Mouse (Mus musculus) monocyte, adult 5-6 weeks (primary cell): ENCODE data around the gene Specc1. TPM values are rescaled to one million over a fixed set of nuclear protein-coding genes. Genes with fewer than 3 reads are reported as not detected.
A peak's percentile ranks its signal among the peaks of the same experiment; 100 is the strongest.

Experiments
- ATAC-seq: fragments of 153-309, 156-312 bp; replicated peaks from 2 replicates; pipeline ENCODE4 v1.8.0; 2017; ENCODE audit warnings: mild to moderate bottlenecking; ENCODE audit not compliant: low TSS enrichment, insufficient number of reproducible peaks, severe bottlenecking, poor library complexity, low FRiP score
- total RNA-seq: library from RNA; stranded (forward); fragments of 200-1000, 200-491, 200-594 nt; gene quantifications from 3 replicates; pipeline ENCODE4 v1.2.3, GENCODE M21; 2017

The Specc1 gene
- total RNA-seq, 1 experiment from 2014 or later, result 41.1 TPM

- peak; percentile 6; the same call in 1 of the 2 replicates for ATAC-seq
Observed at GRCm38 (mm10) chr11:62249266-62250037, 292.9 kb downstream of the Specc1 start.

GRCm38 (mm10) chr11:62251047-62251446, 294.5 kb downstream of the Specc1 start:
- ATAC-seq, result peak; percentile 74

GRCm38 (mm10) chr11:62253380-62253779, 296.8 kb downstream of the Specc1 start:
- no peak for ATAC-seq

- no peak for ATAC-seq
Observed at GRCm38 (mm10) chr11:62259214-62259613, 302.7 kb downstream of the Specc1 start.

- ATAC-seq, result no peak
Observed at GRCm38 (mm10) chr11:62263599-62263998, 307.0 kb downstream of the Specc1 start.

- ATAC-seq, result no peak
Observed at GRCm38 (mm10) chr11:62264018-62264417, 307.5 kb downstream of the Specc1 start.

GRCm38 (mm10) chr11:62265642-62266041, 309.1 kb downstream of the Specc1 start:
- ATAC-seq, result no peak

- ATAC-seq, result no peak
Observed at GRCm38 (mm10) chr11:62266466-62267214, 310.1 kb downstream of the Specc1 start.

GRCm38 (mm10) chr11:62268381-62268780, 311.8 kb downstream of the Specc1 start:
- ATAC-seq, result no peak

GRCm38 (mm10) chr11:62269097-62269496, 312.5 kb downstream of the Specc1 start:
- no peak for ATAC-seq

- ATAC-seq, result no peak
Observed at GRCm38 (mm10) chr11:62270851-62271250, 314.3 kb downstream of the Specc1 start.

Other genes starting within 250 kb of the Specc1 start
- not detected in 3 replicates for gene Slc5a10, start 235.9 kb upstream of the Specc1 start, total RNA-seq
- 40.0 to 51.1 TPM (median 48.5 TPM) in 3 replicates for gene Prpsap2, start 194.7 kb upstream of the Specc1 start, total RNA-seq
- 17.3 to 41.0 TPM (median 19.7 TPM) in 3 replicates for gene Ulk2, start 101.7 kb upstream of the Specc1 start, total RNA-seq
- 35.7 to 65.4 TPM (median 59.7 TPM) in 3 replicates for gene Akap10, start 26.5 kb upstream of the Specc1 start, total RNA-seq